Mouse (Mus musculus) kidney, adult 11 months (tissue): ENCODE results near the gene Galnt9.

ENCODE experiments used
- DNase-seq: peaks from one replicate; pipeline ENCODE4 v3.0.0; 2022

The Galnt9 gene

GRCm38 (mm10) chr5:110595341-110595740, 51.2 kb downstream of the Galnt9 start:
- DNase-seq, result no peak

- peak; percentile 40 for DNase-seq
Measured at GRCm38 (mm10) chr5:110596086-110596780, 52.1 kb downstream of the Galnt9 start.

- DNase-seq, result no peak
Measured at GRCm38 (mm10) chr5:110597502-110597901, 53.3 kb downstream of the Galnt9 start.

- no peak for DNase-seq
Measured at GRCm38 (mm10) chr5:110598298-110599095, 54.3 kb downstream of the Galnt9 start.

GRCm38 (mm10) chr5:110603016-110603685, 59.0 kb downstream of the Galnt9 start:
- no peak for DNase-seq

GRCm38 (mm10) chr5:110604311-110604710, 60.2 kb downstream of the Galnt9 start:
- no peak for DNase-seq

GRCm38 (mm10) chr5:110605531-110606221, 61.5 kb downstream of the Galnt9 start:
- DNase-seq, result no peak

GRCm38 (mm10) chr5:110607767-110608166, 63.6 kb downstream of the Galnt9 start:
- no peak for DNase-seq

GRCm38 (mm10) chr5:110608336-110608735, 64.2 kb downstream of the Galnt9 start:
- no peak for DNase-seq

GRCm38 (mm10) chr5:110608941-110609340, 64.8 kb downstream of the Galnt9 start:
- DNase-seq, result no peak

- no peak for DNase-seq
Measured at GRCm38 (mm10) chr5:110609425-110609824, 65.3 kb downstream of the Galnt9 start.

GRCm38 (mm10) chr5:110609868-110610267, 65.7 kb downstream of the Galnt9 start:
- no peak for DNase-seq

GRCm38 (mm10) chr5:110610484-110610883, 66.3 kb downstream of the Galnt9 start:
- no peak for DNase-seq

- no peak for DNase-seq
Measured at GRCm38 (mm10) chr5:110611435-110612158, 67.4 kb downstream of the Galnt9 start.

GRCm38 (mm10) chr5:110619226-110619625, 75.1 kb downstream of the Galnt9 start:
- DNase-seq, result no peak

- DNase-seq, result no peak
Measured at GRCm38 (mm10) chr5:110624319-110624718, 80.2 kb downstream of the Galnt9 start.

- no peak for DNase-seq
Measured at GRCm38 (mm10) chr5:110627351-110627750, 83.2 kb downstream of the Galnt9 start.

- no peak for DNase-seq
Measured at GRCm38 (mm10) chr5:110628156-110628555, 84.0 kb downstream of the Galnt9 start.

- DNase-seq, result peak; percentile 79
Measured at GRCm38 (mm10) chr5:110629525-110630120, 85.5 kb downstream of the Galnt9 start.

GRCm38 (mm10) chr5:110635951-110636707, 92.0 kb downstream of the Galnt9 start:
- no peak for DNase-seq
